Mouse (Mus musculus): ENCODE measurements around the gene Col5a1.
A peak's percentile ranks its signal among the peaks of the same experiment; 100 is the strongest.

The Col5a1 gene

GRCm38 (mm10) chr2:27886148-27886551 lies at the start of gene Col5a1:
TSS of gene Col5a1 (plus strand) at chr2:27886425.
- no peak for DNase-seq (ENCODE audit: low spot score)

GRCm38 (mm10) chr2:27838112-27838511 lies 48.1 kb upstream of the Col5a1 start:
- no peak for DNase-seq (ENCODE audit: low spot score)

- DNase-seq (ENCODE audit: low spot score): no peak
Observed at GRCm38 (mm10) chr2:27840890-27841289, 45.3 kb upstream of the Col5a1 start.

GRCm38 (mm10) chr2:27842893-27843292 lies 43.3 kb upstream of the Col5a1 start:
- DNase-seq (ENCODE audit: low spot score): no peak

- no peak for DNase-seq (ENCODE audit: low spot score)
Observed at GRCm38 (mm10) chr2:27844885-27845284, 41.3 kb upstream of the Col5a1 start.

GRCm38 (mm10) chr2:27847001-27847400 lies 39.2 kb upstream of the Col5a1 start:
- no peak for DNase-seq (ENCODE audit: low spot score)

GRCm38 (mm10) chr2:27847851-27848435 lies 38.3 kb upstream of the Col5a1 start:
- no peak for DNase-seq (ENCODE audit: low spot score)

- no peak for DNase-seq (ENCODE audit: low spot score)
Observed at GRCm38 (mm10) chr2:27848466-27848865, 37.8 kb upstream of the Col5a1 start.

GRCm38 (mm10) chr2:27858348-27858903 lies 27.8 kb upstream of the Col5a1 start:
- no peak for DNase-seq (ENCODE audit: low spot score)

GRCm38 (mm10) chr2:27861576-27862238 lies 24.5 kb upstream of the Col5a1 start:
- DNase-seq (ENCODE audit: low spot score): no peak

GRCm38 (mm10) chr2:27864491-27865365 lies 21.5 kb upstream of the Col5a1 start:
- DNase-seq (ENCODE audit: low spot score): no peak

- no peak for DNase-seq (ENCODE audit: low spot score)
Observed at GRCm38 (mm10) chr2:27870586-27870985, 15.6 kb upstream of the Col5a1 start.

- DNase-seq (ENCODE audit: low spot score): no peak
Observed at GRCm38 (mm10) chr2:27871056-27871455, 15.2 kb upstream of the Col5a1 start.

- DNase-seq (ENCODE audit: low spot score): no peak
Observed at GRCm38 (mm10) chr2:27872276-27872675, 13.9 kb upstream of the Col5a1 start.

- DNase-seq (ENCODE audit: low spot score): no peak
Observed at GRCm38 (mm10) chr2:27873030-27873429, 13.2 kb upstream of the Col5a1 start.

- no peak for DNase-seq (ENCODE audit: low spot score)
Observed at GRCm38 (mm10) chr2:27874596-27874995, 11.6 kb upstream of the Col5a1 start.

- no peak for DNase-seq (ENCODE audit: low spot score)
Observed at GRCm38 (mm10) chr2:27875231-27875630, 11.0 kb upstream of the Col5a1 start.

- peak; percentile 19 for DNase-seq (ENCODE audit: low spot score)
Observed at GRCm38 (mm10) chr2:27875786-27876185, 10.4 kb upstream of the Col5a1 start.

GRCm38 (mm10) chr2:27876724-27877504 lies 9.3 kb upstream of the Col5a1 start:
- no peak for DNase-seq (ENCODE audit: low spot score)

- DNase-seq (ENCODE audit: low spot score): no peak
Observed at GRCm38 (mm10) chr2:27878066-27878465, 8.2 kb upstream of the Col5a1 start.

GRCm38 (mm10) chr2:27883276-27883675 lies 2.9 kb upstream of the Col5a1 start:
- no peak for DNase-seq (ENCODE audit: low spot score)
